Mouse (Mus musculus) right cerebral cortex, postnatal 4 days (tissue): ENCODE measurements at regions not wholly inside any gene's neighbourhood (a gene's known extent, or its start where the extent isn't known, plus 50 kb on each side); places are given as distances from the start of the nearest gene placed in this dataset.
"Not testable (repeated sequence)": the region's sequence is repeated elsewhere in the genome, so short reads cannot be mapped to it uniquely, and the experiment has no call there.

Source experiments
- DNase-seq: peaks from one replicate; pipeline ENCODE4 v3.0.0-alpha.2; 2022

DNA sequence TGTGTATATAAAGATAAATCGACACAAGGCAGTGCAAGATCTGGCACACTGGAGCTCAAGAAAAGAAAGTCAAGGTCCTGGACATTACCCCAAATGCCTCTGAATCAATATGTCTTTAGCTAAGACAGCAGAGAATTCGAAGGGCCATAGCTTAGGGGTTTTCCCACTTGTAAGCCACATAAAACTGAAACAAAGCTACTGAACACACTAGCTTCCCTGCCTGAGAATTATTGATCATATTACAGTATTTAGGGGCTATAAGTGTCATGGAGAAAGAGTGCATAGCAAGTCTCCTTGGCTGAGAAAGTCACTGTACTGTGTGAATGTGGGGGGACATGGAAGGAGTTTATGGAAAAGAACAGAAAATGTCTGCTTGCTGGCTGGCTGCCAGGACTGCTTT lies 207.3 kb upstream of the Htr1f start:
- DNase-seq, result peak; percentile 11

DNA sequence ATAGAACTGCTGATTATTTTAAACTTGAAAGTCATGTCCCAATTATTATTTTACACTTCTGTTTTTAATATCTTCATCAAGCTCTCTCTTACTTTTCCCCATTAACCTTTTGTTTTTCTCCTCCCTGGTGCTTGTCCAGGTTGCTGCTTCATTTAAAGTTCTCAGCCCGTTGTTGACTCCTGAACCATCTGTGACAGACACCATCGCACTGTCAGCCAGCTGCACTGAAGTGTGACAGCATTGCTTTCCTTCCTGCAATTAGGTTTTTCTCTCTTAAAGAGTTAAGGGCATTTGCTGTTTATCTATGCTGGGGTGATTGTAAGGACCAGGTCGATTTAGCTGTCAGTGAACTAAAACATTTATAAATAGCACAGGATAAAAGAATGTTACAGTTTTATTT lies 205.3 kb upstream of the Pou1f1 start:
- DNase-seq, result no peak

DNA sequence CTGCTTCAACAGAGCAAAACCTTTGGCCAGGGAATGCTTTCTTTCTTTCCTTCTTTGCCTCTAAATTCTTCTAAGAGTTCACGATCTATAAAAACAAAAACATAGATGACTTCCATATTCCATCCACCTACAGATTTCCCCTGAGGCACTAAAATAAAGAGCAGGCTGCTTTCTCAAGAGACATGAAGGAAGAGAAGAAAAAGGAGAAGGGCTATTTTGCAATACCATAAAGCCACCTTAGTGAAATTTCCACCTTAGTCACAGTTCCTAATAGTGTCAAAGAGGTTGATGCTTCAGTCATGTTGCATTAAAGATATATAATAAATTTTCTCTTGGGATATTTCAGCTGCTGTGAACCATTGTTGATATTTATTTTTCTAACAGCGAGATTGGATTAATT lies 187.9 kb upstream of the Pou1f1 start:
- DNase-seq, result no peak

DNA sequence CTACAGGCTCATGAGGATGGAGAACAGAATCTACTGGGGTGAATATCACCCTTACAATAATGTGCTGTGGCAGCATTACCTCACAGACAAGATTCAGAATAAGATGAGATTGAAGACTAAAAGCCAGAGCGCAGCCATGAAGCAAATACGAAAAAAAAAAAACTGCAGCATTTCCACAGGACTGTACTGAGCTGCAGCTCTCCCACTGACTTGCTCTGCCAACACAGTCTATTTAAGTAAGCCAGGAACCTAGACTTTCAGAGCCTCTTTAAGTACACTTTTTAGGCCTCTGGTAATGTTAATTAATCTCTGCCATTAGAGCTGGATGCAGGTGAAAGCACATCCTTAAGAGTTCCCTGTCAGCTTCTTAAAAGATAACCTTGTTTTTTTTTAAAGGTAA lies 181.1 kb upstream of the Pou1f1 start:
- no peak for DNase-seq

DNA sequence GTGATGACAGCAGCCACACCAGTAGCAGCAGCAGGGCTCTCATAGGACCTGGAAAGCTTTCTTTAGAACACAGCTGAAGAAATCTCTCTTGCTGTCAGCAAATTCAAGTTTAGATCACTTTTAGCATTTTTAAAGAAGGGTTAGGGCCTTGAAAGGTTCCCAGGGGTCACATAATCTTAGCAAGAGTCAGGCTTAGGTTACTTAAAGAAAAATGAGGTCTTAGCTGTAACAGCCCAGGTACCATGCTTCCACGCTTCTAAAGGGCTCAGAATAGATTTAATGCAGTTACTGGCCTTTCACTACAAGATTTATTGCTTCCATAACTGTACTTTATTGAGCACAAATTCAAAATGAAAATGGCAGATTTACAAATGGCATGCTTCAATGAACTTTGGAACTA lies 160.4 kb upstream of the Pou1f1 start:
- DNase-seq, result no peak

DNA sequence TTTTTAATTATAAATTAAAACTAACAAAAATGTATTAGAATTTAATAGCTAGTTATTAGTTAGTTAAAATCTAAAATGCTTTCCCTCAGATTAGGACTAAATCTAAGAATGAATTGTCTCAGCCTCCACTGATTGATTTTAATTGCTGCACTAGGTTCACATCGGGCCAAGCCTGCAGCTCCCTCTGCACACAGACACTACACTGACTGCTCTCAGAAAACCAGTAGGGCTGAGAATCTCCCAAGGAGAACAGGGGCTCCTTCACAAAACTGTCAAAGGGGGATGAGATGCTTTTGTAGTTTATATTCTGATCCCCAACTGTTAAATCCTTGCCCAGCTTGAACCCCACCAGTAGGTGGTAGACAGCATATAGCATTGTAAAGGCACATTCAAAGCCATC lies 151.0 kb upstream of the Pou1f1 start:
- DNase-seq, result no peak

DNA sequence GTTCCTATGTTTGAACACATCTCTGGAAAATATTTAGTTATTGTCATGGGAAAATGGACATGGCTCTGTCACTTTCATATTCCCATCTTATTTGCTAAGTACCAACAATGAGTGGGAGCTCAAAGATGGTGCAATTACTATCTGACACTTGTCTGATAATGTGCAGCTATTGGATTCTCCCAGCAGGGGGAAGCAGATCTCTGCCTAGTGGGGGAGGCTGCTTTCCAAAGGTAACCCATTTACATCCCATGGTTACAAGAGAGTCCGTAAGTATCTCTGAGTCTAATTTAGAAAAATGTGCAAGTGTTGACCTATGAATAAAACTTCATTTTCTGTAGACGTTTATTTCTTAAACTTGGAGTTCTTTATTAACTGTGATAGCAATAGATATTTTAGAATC lies 149.4 kb upstream of the Pou1f1 start:
- no peak for DNase-seq

DNA sequence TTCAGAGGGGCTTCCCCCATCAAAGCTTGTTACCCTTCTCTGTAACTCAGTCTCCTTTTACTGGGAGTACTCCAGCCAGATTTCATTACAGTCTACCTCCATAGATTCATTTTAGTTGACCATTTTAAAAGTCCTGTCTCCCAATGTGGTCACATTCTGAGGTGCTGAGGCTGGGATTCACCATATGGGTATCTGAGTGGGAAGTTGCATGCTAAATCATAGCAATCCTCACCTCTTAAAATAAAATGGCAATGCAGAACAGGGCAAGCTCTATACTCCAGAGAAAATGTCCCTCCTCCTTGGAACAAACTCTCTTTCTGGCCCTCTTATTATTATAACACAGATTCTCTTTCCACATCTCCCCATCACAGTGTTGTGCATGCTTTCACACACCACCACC lies 143.8 kb upstream of the Pou1f1 start:
- no peak for DNase-seq

DNA sequence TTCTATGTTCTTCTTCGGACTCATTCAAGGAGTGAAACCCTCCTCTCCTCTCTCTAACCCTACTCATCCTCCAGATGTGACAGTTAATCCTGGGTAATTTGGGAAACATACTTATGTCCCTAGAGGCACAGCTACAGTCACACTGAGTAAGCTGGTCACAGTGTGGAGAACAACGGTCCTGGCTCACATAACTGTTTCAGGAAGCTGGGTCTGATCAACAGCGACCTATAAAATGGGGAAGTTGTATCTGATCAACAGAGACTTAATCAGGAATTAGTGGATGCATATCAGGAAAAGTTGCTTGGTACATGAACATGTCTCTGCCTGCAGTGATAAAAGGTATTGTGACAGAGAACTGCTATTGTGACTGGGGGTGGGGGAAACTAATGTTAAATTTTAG lies 142.0 kb upstream of the Pou1f1 start:
- no peak for DNase-seq

DNA sequence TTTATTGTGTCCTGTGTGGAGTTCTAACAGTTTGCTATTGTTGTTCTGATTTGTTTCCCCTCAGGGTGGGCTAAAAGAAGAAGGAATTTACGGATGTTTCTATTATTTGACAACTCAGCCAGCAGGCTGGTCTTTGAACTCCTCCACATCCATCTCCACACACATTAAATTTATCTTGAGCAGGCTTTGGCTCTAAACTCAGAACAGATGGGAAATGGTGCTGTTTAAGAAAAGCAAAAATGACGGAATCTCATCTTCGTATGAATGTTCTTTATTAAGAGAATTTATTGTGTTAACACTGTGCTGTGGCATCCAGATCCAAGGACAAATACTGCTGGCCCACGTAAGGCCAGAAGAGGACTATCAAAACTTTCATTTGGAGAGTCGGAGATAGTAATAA lies 140.4 kb upstream of the Pou1f1 start:
- DNase-seq, result no peak

DNA sequence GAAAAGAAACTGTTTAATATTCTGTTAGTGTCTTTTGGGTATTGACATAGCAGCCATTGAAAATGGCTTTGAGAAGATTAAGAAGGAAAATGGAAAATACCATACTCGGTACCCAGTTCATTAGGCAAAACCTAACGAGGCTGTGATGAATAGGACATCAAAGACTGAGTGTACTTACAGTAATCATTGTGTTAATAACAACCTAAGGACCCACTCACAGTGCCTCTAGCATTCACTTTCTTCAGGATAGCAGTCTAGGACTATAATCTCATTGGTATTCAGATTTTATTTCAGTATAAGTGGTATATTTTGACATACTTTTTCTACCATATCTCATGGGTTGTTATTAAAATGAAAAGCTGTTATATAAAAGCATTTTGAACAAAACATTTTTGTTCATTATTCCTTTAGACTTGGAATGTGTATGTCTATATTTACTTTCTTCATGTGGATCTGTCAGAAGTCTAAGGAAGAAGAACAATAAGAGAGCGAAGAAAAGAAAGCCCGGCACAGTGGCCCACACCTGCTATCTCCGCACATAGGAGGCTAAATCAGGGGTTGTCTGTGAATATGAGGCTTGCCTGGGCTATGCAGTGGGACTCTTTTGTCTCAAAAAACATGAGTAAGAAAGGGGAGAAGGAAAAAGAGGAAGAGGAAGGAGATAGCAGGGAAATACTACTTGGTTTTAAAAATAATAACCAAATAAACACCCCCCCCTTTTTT lies 116.2 kb upstream of the Pou1f1 start:
- no peak for DNase-seq

DNA sequence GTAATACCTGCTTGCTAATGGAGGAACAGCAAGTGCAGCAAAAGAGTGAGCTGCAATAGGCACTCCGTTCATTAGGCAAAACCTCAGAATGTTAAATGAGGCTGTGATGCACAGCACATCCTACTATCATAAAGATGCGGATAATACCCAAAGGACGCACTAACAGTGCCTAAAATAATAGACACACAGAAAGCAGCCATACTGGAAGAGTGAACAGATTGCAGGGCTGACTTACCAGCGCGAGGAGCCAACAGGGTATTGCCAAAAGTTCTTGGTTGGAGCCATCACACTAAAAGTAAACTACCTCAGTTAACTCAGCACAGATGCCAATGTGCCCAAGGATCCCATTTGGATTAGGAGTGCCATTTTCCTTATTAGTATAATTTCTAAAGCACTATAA lies 115.5 kb upstream of the Pou1f1 start:
- no peak for DNase-seq

DNA sequence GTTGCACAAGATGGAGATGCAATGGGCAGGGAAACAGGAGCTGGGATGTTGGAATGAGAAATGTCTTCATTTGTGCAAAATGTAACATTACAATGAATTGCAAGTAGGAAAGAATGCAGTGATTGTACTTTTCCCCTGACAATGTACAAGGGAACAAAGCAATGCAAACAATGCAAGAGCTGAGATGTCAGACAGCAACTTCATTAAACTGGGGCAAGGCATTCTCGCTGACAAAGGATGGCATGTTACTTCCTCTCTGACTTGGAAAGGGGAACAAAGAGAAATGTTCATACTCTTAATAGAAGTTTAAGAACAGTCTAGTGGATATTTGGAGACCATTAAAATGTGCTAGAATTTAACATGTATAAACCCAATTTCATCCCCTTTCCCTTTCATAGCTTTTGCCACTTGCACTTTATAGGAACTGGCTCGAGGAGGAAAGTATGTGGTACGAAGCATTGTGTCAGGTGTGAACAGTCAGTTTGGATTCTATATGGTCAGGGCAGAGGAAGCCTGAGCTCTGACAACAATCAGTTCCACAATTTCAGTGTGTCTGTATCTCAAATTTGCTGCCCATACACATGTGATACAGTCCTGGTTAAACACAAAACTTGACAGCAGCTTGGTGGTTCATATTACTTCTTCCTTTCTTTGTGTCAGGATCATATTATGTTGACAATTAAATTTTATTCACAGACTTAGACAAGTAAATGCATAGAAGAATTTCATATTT lies 114.3 kb upstream of the Pou1f1 start:
- DNase-seq, result no peak

DNA sequence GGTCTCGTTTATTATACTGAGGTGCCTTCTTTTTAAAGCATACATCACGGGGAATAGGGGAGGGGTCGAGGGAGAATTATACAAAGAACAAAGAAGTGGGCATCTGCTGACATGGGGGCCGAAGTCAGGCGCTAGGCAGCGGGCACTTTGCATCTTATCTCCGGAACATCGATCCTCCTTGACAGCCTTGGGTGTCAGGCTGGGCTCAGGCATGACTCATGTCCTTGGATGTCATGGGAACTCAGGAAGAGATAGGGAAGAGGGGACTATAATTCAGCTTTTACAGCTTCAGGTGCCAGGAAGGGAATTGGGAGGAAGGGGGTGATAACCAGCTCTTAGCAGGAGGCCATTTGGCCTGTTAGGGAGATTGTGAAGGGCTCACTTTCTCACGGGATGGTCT lies 88.3 kb upstream of the Pou1f1 start:
- DNase-seq, result not testable (repeated sequence)

DNA sequence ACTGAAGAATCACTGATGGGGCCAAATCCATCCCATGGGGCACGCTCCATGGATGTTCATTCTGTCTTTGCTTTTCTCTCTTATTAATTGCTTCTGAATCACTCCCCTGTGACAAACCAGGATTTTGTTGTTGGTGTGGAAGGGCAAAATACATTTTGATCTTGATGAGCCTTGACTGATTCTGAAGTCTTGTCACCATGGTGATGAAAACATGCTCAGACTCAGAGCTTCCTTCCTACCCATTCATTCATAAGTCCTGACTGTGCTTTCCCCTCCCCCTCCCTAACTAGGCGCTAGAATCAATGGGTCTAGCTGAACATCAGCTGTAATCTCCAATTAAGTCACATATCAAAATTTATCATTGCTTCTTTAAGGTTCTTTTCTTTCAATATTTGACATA lies 84.2 kb upstream of the Pou1f1 start:
- no peak for DNase-seq

DNA sequence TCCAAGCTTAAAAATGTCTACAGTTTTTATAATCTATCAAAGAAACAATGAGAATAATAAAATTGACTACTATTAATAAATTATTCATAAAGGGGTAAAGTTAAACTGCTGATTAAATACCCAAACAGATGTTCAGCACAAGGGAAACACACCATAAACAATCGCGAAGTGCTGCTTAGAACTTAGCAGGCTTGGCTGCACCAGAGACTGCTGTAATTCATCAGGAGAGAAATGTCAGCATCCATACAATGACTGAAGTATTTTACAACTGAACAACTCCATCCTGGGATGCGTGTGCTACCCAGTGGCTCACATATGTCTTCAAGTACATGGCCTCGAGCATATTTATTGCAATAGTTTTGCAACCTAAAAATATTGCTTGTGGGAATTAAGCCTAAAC lies 78.4 kb upstream of the Pou1f1 start:
- no peak for DNase-seq

DNA sequence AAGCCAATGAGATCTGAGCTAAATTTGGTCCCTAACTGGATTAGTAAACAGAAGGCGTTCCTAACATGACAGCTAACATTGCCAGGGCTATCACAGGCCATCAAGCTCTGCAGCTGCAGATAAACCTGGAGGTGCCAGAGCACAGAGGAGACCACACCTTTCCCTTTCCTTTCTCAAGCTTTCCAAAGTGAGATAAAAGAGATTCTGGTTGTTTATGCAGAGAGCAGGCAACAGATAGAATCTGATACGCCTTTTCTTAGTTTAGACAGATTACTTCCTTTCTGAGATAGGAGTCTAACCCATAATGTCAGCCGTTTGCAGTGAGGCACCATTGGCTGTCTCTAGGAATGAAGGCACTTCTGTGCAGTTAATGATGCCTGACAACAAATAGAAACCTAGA lies 71.5 kb upstream of the Pou1f1 start:
- no peak for DNase-seq

DNA sequence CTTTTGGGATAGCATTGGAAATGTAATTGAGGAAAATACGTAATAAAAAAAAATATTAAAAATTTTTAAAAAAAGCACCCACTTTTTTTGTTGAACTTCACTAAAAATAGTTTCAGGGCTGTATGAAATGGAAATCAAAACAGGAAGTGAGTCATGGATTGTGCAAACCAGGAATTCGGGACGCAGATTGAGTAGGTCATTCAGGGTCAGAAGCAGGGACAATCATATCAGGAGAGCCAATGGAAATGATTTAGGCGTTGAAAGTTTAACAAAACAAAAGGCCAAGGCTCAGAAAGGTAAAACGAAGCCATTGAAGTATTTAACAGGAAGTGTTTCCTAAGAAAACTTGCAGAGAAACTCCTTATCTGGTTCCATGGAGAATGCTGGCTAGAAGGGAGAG lies 69.6 kb upstream of the Pou1f1 start:
- DNase-seq, result no peak

DNA sequence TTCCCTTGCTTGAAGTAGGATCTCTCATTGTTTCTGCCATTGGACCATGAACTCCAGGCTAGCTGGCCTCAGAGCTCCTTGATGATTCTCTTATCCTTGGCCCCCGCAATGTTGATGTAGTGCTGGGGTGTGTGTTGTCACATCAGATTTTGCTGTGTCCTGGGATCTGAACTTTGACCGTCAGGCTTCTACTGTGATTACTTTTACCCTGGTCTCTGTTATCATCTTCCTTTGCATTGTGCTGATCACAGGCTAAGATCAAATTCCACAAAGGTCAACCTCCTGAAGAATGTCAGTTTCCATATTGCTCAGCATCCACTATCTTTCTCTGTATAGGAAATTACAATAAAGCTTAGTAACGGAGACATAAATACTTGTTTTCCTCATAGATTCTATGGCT lies 68.4 kb upstream of the Pou1f1 start:
- no peak for DNase-seq

DNA sequence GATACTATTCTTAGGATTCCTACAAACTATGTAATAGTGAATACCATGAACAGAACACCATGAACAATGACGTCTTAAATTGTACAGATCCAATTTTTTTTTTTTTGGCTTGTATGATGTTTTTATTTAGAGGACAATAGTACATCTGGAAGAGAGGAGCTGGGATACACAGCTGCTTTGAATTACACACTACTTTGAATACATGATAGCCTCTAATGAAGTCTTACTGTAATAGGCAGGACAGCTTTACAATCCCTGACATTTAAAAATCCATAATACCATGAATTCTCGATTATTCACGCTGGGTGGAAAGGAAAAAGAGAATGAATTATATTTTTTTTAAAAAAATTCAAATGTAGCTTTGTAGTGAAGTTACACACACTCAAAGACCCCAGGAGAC lies 63.4 kb upstream of the Pou1f1 start:
- not testable (repeated sequence) for DNase-seq

DNA sequence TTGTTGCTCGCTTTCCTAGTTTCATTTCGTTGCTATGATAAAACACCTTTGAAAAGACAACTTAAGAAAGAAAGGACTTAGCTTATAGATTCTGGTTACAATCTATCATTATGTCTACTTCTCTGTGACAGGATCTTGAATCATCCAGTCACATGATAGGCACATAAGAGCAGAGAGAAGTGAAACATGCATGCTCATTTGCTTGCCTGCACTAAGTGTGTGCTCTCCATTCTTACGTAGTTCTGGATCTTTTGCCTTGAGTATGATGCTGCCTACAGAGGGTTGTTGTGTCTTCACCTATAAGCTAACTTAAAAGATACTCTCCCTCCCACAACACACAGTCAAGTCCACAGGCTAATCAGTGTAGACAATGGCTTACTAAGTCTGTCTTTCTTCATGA lies 62.1 kb upstream of the Pou1f1 start:
- DNase-seq, result no peak

DNA sequence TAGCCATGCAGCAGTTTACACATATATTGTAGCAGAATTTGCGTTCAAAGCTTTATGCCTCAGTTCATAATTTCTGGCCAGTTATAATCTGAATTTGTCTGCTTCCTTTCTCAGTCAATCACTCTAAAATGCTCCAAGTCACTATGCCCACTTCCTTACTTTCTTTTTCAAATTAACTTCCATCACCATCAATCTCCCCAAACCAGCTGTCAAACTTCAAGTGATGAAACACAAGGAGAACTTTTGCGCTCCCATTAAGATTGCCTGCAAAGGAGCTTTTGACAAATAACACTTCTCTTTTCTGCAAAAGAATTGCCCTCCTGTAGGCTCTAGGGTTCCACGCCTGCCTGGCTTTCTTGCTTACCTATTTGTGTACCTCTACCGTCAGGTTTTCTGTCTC lies 50.6 kb upstream of the Pou1f1 start:
- no peak for DNase-seq
